Mouse (Mus musculus): ENCODE measurements around the gene Unc5c. TPM values are rescaled to one million over a fixed set of nuclear protein-coding genes. Genes with fewer than 3 reads are reported as not detected.

The Unc5c gene
- polyA plus RNA-seq, 1 experiment from 2014 or later: 1.6 TPM

- Histone ChIP-seq H3K9me3 (replicated peaks) (no peaks in the 10 kb centered on the region), H3K27ac (no peak overlapping the region), H3K27me3 (no peaks in the 10 kb centered on the region), H3K4me3 (no peak overlapping the region), H3K4me1 (replicated peaks) (no peaks in the 10 kb centered on the region), H3K9ac (no peak overlapping the region), H3K36me3 (no peaks in the 10 kb centered on the region), H3K4me2 (no peak overlapping the region)
- no peak for ATAC-seq (replicated peaks; ENCODE audit: insufficient number of reproducible peaks, insufficient read depth, low FRiP score, low read depth)
- WGBS: 79% methylated on average over 1 of the region's 1 CpGs
These were observed 327.1 kb downstream of the Unc5c start for GRCm38 (mm10) chr3:141792106-141792505.

- no peak for ATAC-seq (replicated peaks; ENCODE audit: insufficient number of reproducible peaks, insufficient read depth, low FRiP score, low read depth)
- Histone ChIP-seq H3K4me2 (no peak overlapping the region), H3K27ac (no peak overlapping the region), H3K36me3 (no peaks in the 10 kb centered on the region), H3K27me3 (no peaks in the 10 kb centered on the region), H3K9me3 (replicated peaks) (no peaks in the 10 kb centered on the region), H3K4me1 (replicated peaks) (no peaks in the 10 kb centered on the region), H3K4me3 (no peak overlapping the region), H3K9ac (no peak overlapping the region)
- 75% methylated on average over 2 of the region's 2 CpGs for WGBS
These were observed 328.7 kb downstream of the Unc5c start for GRCm38 (mm10) chr3:141793755-141794154.

GRCm38 (mm10) chr3:141794371-141794770 lies 329.4 kb downstream of the Unc5c start:
- Histone ChIP-seq H3K4me1 (replicated peaks) (no peaks in the 10 kb centered on the region), H3K27ac (no peak overlapping the region), H3K4me2 (no peak overlapping the region), H3K9ac (no peak overlapping the region), H3K4me3 (no peak overlapping the region), H3K36me3 (no peaks in the 10 kb centered on the region), H3K27me3 (no peaks in the 10 kb centered on the region), H3K9me3 (replicated peaks) (no peaks in the 10 kb centered on the region)
- WGBS: 65% methylated on average over 3 of the region's 3 CpGs
- no peak for ATAC-seq (replicated peaks; ENCODE audit: insufficient number of reproducible peaks, insufficient read depth, low FRiP score, low read depth)

GRCm38 (mm10) chr3:141797372-141797771 lies 332.4 kb downstream of the Unc5c start:
- Histone ChIP-seq H3K9ac (no peak overlapping the region), H3K4me3 (no peak overlapping the region), H3K27me3 (no peaks in the 10 kb centered on the region), H3K36me3 (no peaks in the 10 kb centered on the region), H3K9me3 (replicated peaks) (no peaks in the 10 kb centered on the region), H3K4me2 (no peak overlapping the region), H3K4me1 (replicated peaks) (no peaks in the 10 kb centered on the region), H3K27ac (no peak overlapping the region)
- ATAC-seq (replicated peaks; ENCODE audit: insufficient number of reproducible peaks, insufficient read depth, low FRiP score, low read depth): no peak

GRCm38 (mm10) chr3:141797789-141798188 lies 332.8 kb downstream of the Unc5c start:
- H3K4me3 ChIP-seq: no peak overlapping the region
- no peak overlapping the region for H3K4me2 ChIP-seq
- no peaks in the 10 kb centered on the region for H3K4me1 ChIP-seq (replicated peaks)
- H3K27me3 ChIP-seq: no peaks in the 10 kb centered on the region
- WGBS: 32% methylated on average over 1 of the region's 1 CpGs
- no peak for ATAC-seq (replicated peaks; ENCODE audit: insufficient number of reproducible peaks, insufficient read depth, low FRiP score, low read depth)
- H3K9ac ChIP-seq: no peak overlapping the region
- no peaks in the 10 kb centered on the region for H3K36me3 ChIP-seq
- no peak overlapping the region for H3K27ac ChIP-seq
- H3K9me3 ChIP-seq (replicated peaks): no peaks in the 10 kb centered on the region

- no peak overlapping the region for H3K27ac ChIP-seq
- H3K9me3 ChIP-seq (replicated peaks): no peaks in the 10 kb centered on the region
- no peak overlapping the region for H3K4me3 ChIP-seq
- 72% methylated on average over 5 of the region's 5 CpGs for WGBS
- no peak overlapping the region for H3K9ac ChIP-seq
- no peaks in the 10 kb centered on the region for H3K27me3 ChIP-seq
- ATAC-seq (replicated peaks; ENCODE audit: insufficient number of reproducible peaks, insufficient read depth, low FRiP score, low read depth): no peak
- no peaks in the 10 kb centered on the region for H3K4me1 ChIP-seq (replicated peaks)
- no peaks in the 10 kb centered on the region for H3K36me3 ChIP-seq
- no peak overlapping the region for H3K4me2 ChIP-seq
These were observed 339.1 kb downstream of the Unc5c start for GRCm38 (mm10) chr3:141804133-141804532.

- Histone ChIP-seq H3K4me2 (no peak overlapping the region), H3K9me3 (replicated peaks) (no peaks in the 10 kb centered on the region), H3K9ac (no peak overlapping the region), H3K36me3 (no peaks in the 10 kb centered on the region), H3K27me3 (no peaks in the 10 kb centered on the region), H3K4me1 (replicated peaks) (no peaks in the 10 kb centered on the region), H3K4me3 (no peak overlapping the region), H3K27ac (no peak overlapping the region)
- ATAC-seq (replicated peaks; ENCODE audit: insufficient number of reproducible peaks, insufficient read depth, low FRiP score, low read depth): no peak
- 66% methylated on average over 3 of the region's 3 CpGs for WGBS
These were observed 344.6 kb downstream of the Unc5c start for GRCm38 (mm10) chr3:141809581-141809980.

- H3K27ac ChIP-seq: no peak overlapping the region
- H3K4me2 ChIP-seq: no peak overlapping the region
- no peak overlapping the region for H3K4me3 ChIP-seq
- H3K4me1 ChIP-seq (replicated peaks): no peaks in the 10 kb centered on the region
- 64% methylated on average over 7 of the region's 7 CpGs for WGBS
- no peak for ATAC-seq (replicated peaks; ENCODE audit: insufficient number of reproducible peaks, insufficient read depth, low FRiP score, low read depth)
- no peaks in the 10 kb centered on the region for H3K36me3 ChIP-seq
- H3K27me3 ChIP-seq: no peaks in the 10 kb centered on the region
- no peak overlapping the region for H3K9ac ChIP-seq
- H3K9me3 ChIP-seq (replicated peaks): no peaks in the 10 kb centered on the region
These were observed 345.9 kb downstream of the Unc5c start for GRCm38 (mm10) chr3:141810944-141811343.

GRCm38 (mm10) chr3:141811348-141811747 lies 346.3 kb downstream of the Unc5c start:
- H3K27me3 ChIP-seq: no peaks in the 10 kb centered on the region
- H3K36me3 ChIP-seq: no peaks in the 10 kb centered on the region
- no peaks in the 10 kb centered on the region for H3K9me3 ChIP-seq (replicated peaks)
- H3K4me1 ChIP-seq (replicated peaks): no peaks in the 10 kb centered on the region
- no peak overlapping the region for H3K4me3 ChIP-seq
- ATAC-seq (replicated peaks; ENCODE audit: insufficient number of reproducible peaks, insufficient read depth, low FRiP score, low read depth): no peak
- H3K9ac ChIP-seq: no peak overlapping the region
- H3K27ac ChIP-seq: no peak overlapping the region
- H3K4me2 ChIP-seq: no peak overlapping the region
- 21% methylated on average over 2 of the region's 2 CpGs for WGBS

- Histone ChIP-seq H3K36me3 (no peaks in the 10 kb centered on the region), H3K4me2 (no peak overlapping the region), H3K27ac (no peak overlapping the region), H3K4me1 (replicated peaks) (no peaks in the 10 kb centered on the region), H3K9ac (no peak overlapping the region), H3K27me3 (no peaks in the 10 kb centered on the region), H3K4me3 (no peak overlapping the region), H3K9me3 (replicated peaks) (no peaks in the 10 kb centered on the region)
- no peak for ATAC-seq (replicated peaks; ENCODE audit: insufficient number of reproducible peaks, insufficient read depth, low FRiP score, low read depth)
- 76% methylated on average over 1 of the region's 1 CpGs for WGBS
These were observed 349.8 kb downstream of the Unc5c start for GRCm38 (mm10) chr3:141814776-141815175.

GRCm38 (mm10) chr3:141818615-141819312 lies 353.7 kb downstream of the Unc5c start:
- H3K4me3 ChIP-seq: no peak overlapping the region
- WGBS: 40% methylated on average over 3 of the region's 3 CpGs
- H3K4me1 ChIP-seq (replicated peaks): no peaks in the 10 kb centered on the region
- H3K4me2 ChIP-seq: no peak overlapping the region
- no peaks in the 10 kb centered on the region for H3K27me3 ChIP-seq
- no peak overlapping the region for H3K27ac ChIP-seq
- H3K9ac ChIP-seq: no peak overlapping the region
- H3K9me3 ChIP-seq (replicated peaks): no peaks in the 10 kb centered on the region
- ATAC-seq (replicated peaks; ENCODE audit: insufficient number of reproducible peaks, insufficient read depth, low FRiP score, low read depth): no peak
- no peaks in the 10 kb centered on the region for H3K36me3 ChIP-seq

GRCm38 (mm10) chr3:141819331-141819941 lies 354.4 kb downstream of the Unc5c start:
- Histone ChIP-seq H3K27me3 (no peaks in the 10 kb centered on the region), H3K36me3 (no peaks in the 10 kb centered on the region), H3K27ac (no peak overlapping the region), H3K9ac (no peak overlapping the region), H3K4me3 (no peak overlapping the region), H3K9me3 (replicated peaks) (no peaks in the 10 kb centered on the region), H3K4me1 (replicated peaks) (no peaks in the 10 kb centered on the region), H3K4me2 (no peak overlapping the region)
- ATAC-seq (replicated peaks; ENCODE audit: insufficient number of reproducible peaks, insufficient read depth, low FRiP score, low read depth): no peak
- WGBS: 34% methylated on average over 13 of the region's 13 CpGs

Measured in heart, embryonic 15.5 days (tissue).